29 mouse cellular contexts compared by ENCODE assay signal in the genomic region with DNA sequence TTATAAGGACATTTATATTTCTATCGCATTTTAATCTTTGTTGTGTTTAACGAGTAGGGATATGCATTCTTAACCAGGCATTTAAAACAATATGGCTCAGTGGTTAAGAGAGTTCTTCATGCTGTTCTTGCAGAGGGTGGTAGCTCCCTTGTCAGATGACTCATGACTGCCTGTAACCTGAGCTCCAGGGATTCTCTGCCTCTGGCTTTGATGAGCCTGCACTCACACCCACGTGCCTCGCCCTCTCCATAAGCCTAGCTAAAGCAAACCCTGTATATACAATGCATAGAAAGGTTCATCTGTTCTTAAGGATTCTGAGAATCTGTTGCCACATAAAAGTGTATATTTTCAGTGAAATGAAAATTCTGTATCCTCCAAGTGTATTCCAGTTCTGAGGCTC. TPM values are rescaled to one million over a fixed set of nuclear protein-coding genes. Genes with fewer than 3 reads are reported as not detected.
DNase-seq lines count a peak whose midpoint lies in the region; ATAC-seq and TF ChIP-seq lines count a peak whose summit lies in the region.
"Had no signal": no experiment of that assay in that cellular context is flagged by ENCODE, and none has a peak within 500 bp of the region (broad histone marks: within the 10 kb centered on the region; RNA-seq: fewer than 3 reads in every experiment).

No protein-coding gene starts in this region.

- peak; percentile 53; the same call in 1 of the 2 replicates for TF ChIP-seq EP300 in ES-Bruce4 (IDR thresholded peaks at IDR 0.05; ENCODE audit: insufficient read depth, low read depth, low read length)

- no peak overlapping the region for H3K4me3 ChIP-seq in kidney, embryonic 15.5 days (replicated peaks)
- no peak overlapping the region for H3K4me3 ChIP-seq in ES-Bruce4 (ENCODE audit: low read depth, low read length)
- no peak overlapping the region for H3K4me3 ChIP-seq in forebrain, embryonic 14.5 days (ENCODE audit: low read depth, low read length)
- no peak overlapping the region for H3K4me3 ChIP-seq in midbrain, embryonic 11.5 days (ENCODE audit: low read depth, low read length)
- H3K4me3 ChIP-seq: forebrain, embryonic 10.5 days; heart, adult 2 months; layer of hippocampus, adult 2 months; limb, embryonic 10.5 days; midbrain, embryonic 12.5 days had no signal

- no peak overlapping the region for H3K27ac ChIP-seq in kidney, embryonic 15.5 days
- no peak overlapping the region for H3K27ac ChIP-seq in ES-Bruce4 (ENCODE audit: insufficient read depth, low read length)
- no peak overlapping the region for H3K27ac ChIP-seq in forebrain, embryonic 14.5 days (ENCODE audit: low read depth, low read length)
- no peak overlapping the region for H3K27ac ChIP-seq in midbrain, embryonic 11.5 days (ENCODE audit: low read depth, low read length)
- H3K27ac ChIP-seq: forebrain, embryonic 10.5 days; heart, adult 2 months; hindbrain, embryonic 14.5 days; layer of hippocampus, adult 2 months; limb, embryonic 10.5 days; midbrain, embryonic 12.5 days had no signal

- H3K27me3 ChIP-seq in kidney, embryonic 15.5 days: no peaks in the 10 kb centered on the region
- H3K27me3 ChIP-seq in ES-Bruce4 (ENCODE audit: control insufficient read depth, insufficient read depth, low read length, poor library complexity, severe bottlenecking): no peaks in the 10 kb centered on the region
- no peaks in the 10 kb centered on the region for H3K27me3 ChIP-seq in forebrain, embryonic 14.5 days (replicated peaks; ENCODE audit: control insufficient read depth, insufficient read depth, low read length)
- no peaks in the 10 kb centered on the region for H3K27me3 ChIP-seq in midbrain, embryonic 11.5 days (ENCODE audit: control insufficient read depth, insufficient read depth, low read length)
- H3K27me3 ChIP-seq: midbrain, embryonic 12.5 days had no signal

- WGBS in kidney, embryonic 15.5 days: 49% methylated on average over 4 of the region's 4 CpGs
- WGBS in forebrain, embryonic 14.5 days: 84% methylated on average over 4 of the region's 4 CpGs
- WGBS in midbrain, embryonic 11.5 days: 82% methylated on average over 4 of the region's 4 CpGs

- no peaks in the 10 kb centered on the region for H3K4me1 ChIP-seq in kidney, embryonic 15.5 days
- no peaks in the 10 kb centered on the region for H3K4me1 ChIP-seq in ES-Bruce4 (ENCODE audit: control insufficient read depth, insufficient read depth, low read length)
- H3K4me1 ChIP-seq in forebrain, embryonic 14.5 days (ENCODE audit: control insufficient read depth, insufficient read depth, low read length): no peaks in the 10 kb centered on the region
- H3K4me1 ChIP-seq in midbrain, embryonic 11.5 days (ENCODE audit: control insufficient read depth, insufficient read depth, low read length): no peaks in the 10 kb centered on the region
- H3K4me1 ChIP-seq: forebrain, embryonic 10.5 days; limb, embryonic 10.5 days; midbrain, embryonic 12.5 days had no signal

- TF ChIP-seq POLR2A in ES-Bruce4 (IDR thresholded peaks at IDR 0.05; ENCODE audit: insufficient read depth, low read length): no peak

- no peak for TF ChIP-seq CTCF in ES-Bruce4 (IDR thresholded peaks at IDR 0.05; ENCODE audit: low read depth, low read length)

- no peaks in the 10 kb centered on the region for H3K9me3 ChIP-seq in kidney, embryonic 15.5 days (replicated peaks)
- H3K9me3 ChIP-seq in ES-Bruce4 (replicated peaks; ENCODE audit: control insufficient read depth, insufficient read depth, low read length, poor library complexity, severe bottlenecking): no peaks in the 10 kb centered on the region
- H3K9me3 ChIP-seq in forebrain, embryonic 14.5 days (replicated peaks; ENCODE audit: control insufficient read depth, low read length): no peaks in the 10 kb centered on the region
- no peaks in the 10 kb centered on the region for H3K9me3 ChIP-seq in midbrain, embryonic 11.5 days (ENCODE audit: control insufficient read depth, low read length)
- H3K9me3 ChIP-seq: forebrain, embryonic 10.5 days; limb, embryonic 10.5 days; midbrain, embryonic 12.5 days had no signal

- peak; percentile 43; the same call in 1 of the 2 replicates for ATAC-seq in kidney, embryonic 15.5 days (replicated peaks; ENCODE audit: low FRiP score)
- no peak for ATAC-seq in forebrain, embryonic 14.5 days
- ATAC-seq in midbrain, embryonic 11.5 days (ENCODE audit: low FRiP score): no peak
- ATAC-seq: forebrain, postnatal 0 days; lung, postnatal 0 days had no signal

- no peak overlapping the region for H3K9ac ChIP-seq in kidney, embryonic 15.5 days
- no peak overlapping the region for H3K9ac ChIP-seq in ES-Bruce4 (ENCODE audit: low read depth, poor library complexity, severe bottlenecking)
- no peak overlapping the region for H3K9ac ChIP-seq in forebrain, embryonic 14.5 days (ENCODE audit: low read length)
- no peak overlapping the region for H3K9ac ChIP-seq in midbrain, embryonic 11.5 days (ENCODE audit: low read length)
- H3K9ac ChIP-seq: forebrain, postnatal 0 days; hindbrain, embryonic 14.5 days; midbrain, embryonic 12.5 days had no signal

- H3K36me3 ChIP-seq in kidney, embryonic 15.5 days: peaks cover 36% of the 10 kb centered on the region
- H3K36me3 ChIP-seq in ES-Bruce4 (ENCODE audit: control insufficient read depth, insufficient read depth, low read length, poor library complexity, severe bottlenecking): no peaks in the 10 kb centered on the region
- peaks cover 39% of the 10 kb centered on the region for H3K36me3 ChIP-seq in forebrain, embryonic 14.5 days (ENCODE audit: control insufficient read depth, insufficient read depth, low read length)
- H3K36me3 ChIP-seq in midbrain, embryonic 11.5 days (ENCODE audit: control insufficient read depth, insufficient read depth, low read length): peaks cover 2% of the 10 kb centered on the region; the same call in 1 of the 2 replicates

- no peak for DNase-seq in kidney, postnatal 25 days
- DNase-seq in R1 (ENCODE audit: low read depth, low spot score): peak; percentile 46
- no peak for DNase-seq in forebrain, embryonic 14.5 days (ENCODE audit: low spot score)
- DNase-seq in midbrain, embryonic 11.5 days (ENCODE audit: low spot score, missing footprints): no peak
- no peak for DNase-seq in thymus, postnatal 10 days (ENCODE audit: low spot score in 2 of 2)
- DNase-seq: adrenal gland, postnatal 14 days; cerebellum, adult 9-10 months; forebrain, postnatal 0 days; gastrocnemius, postnatal 14 days; heart, adult 2 months; kidney, adult 8-10 months; liver; thymus, adult 2 months had no signal

- no peak overlapping the region for H3K4me2 ChIP-seq in kidney, embryonic 15.5 days
- no peak overlapping the region for H3K4me2 ChIP-seq in forebrain, embryonic 14.5 days (ENCODE audit: low read length)
- H3K4me2 ChIP-seq in midbrain, embryonic 11.5 days: no peak overlapping the region
- H3K4me2 ChIP-seq: hindbrain, embryonic 14.5 days; midbrain, embryonic 12.5 days had no signal

RNA-seq across cellular contexts. Expression of a gene that starts 6.2 kb away (rescaled TPM):
- polyA plus RNA-seq in kidney, embryonic 15.5 days (2015; fragmentation: Nextera tagmentation; extraction: Ambion mirVana): 0.26 TPM in 2 replicates
- 1.5 and 1.6 TPM in 2 replicates for polyA plus RNA-seq in ES-Bruce4 (2011; ENCODE audit: insufficient read depth, insufficient read length, low read depth, missing spikeins)
- polyA plus RNA-seq in forebrain, embryonic 14.5 days (2014; fragmentation: Nextera tagmentation; extraction: Ambion mirVana): 0.33 and 0.36 TPM in 2 replicates
- 0.15 and 0.31 TPM in 2 replicates for polyA plus RNA-seq in midbrain, embryonic 11.5 days (2014; fragmentation: Nextera tagmentation; extraction: Ambion mirVana)

RNA-seq across cellular contexts. Expression of a gene that starts 31.2 kb away (rescaled TPM):
- polyA plus RNA-seq in kidney, embryonic 15.5 days (2015; fragmentation: Nextera tagmentation; extraction: Ambion mirVana): 38.5 and 39.4 TPM in 2 replicates
- polyA plus RNA-seq in ES-Bruce4 (2011; ENCODE audit: insufficient read depth, insufficient read length, low read depth, missing spikeins): 47.7 and 50.4 TPM in 2 replicates
- 45.5 and 59.7 TPM in 2 replicates for polyA plus RNA-seq in forebrain, embryonic 14.5 days (2014; fragmentation: Nextera tagmentation; extraction: Ambion mirVana)
- polyA plus RNA-seq in midbrain, embryonic 11.5 days (2014; fragmentation: Nextera tagmentation; extraction: Ambion mirVana): 68.3 and 72.9 TPM in 2 replicates

RNA-seq across cellular contexts. Expression of a gene that starts 39.4 kb away (rescaled TPM):
- polyA plus RNA-seq in kidney, embryonic 15.5 days (2015; fragmentation: Nextera tagmentation; extraction: Ambion mirVana): 6.7 and 6.8 TPM in 2 replicates
- 2.8 and 4.9 TPM in 2 replicates for polyA plus RNA-seq in ES-Bruce4 (2011; ENCODE audit: insufficient read depth, insufficient read length, low read depth, missing spikeins)
- 0.63 and 1.1 TPM in 2 replicates for polyA plus RNA-seq in forebrain, embryonic 14.5 days (2014; fragmentation: Nextera tagmentation; extraction: Ambion mirVana)
- polyA plus RNA-seq in midbrain, embryonic 11.5 days (2014; fragmentation: Nextera tagmentation; extraction: Ambion mirVana): 0.61 and 2.0 TPM in 2 replicates

RNA-seq across cellular contexts. Expression of a gene that starts 54.5 kb away (rescaled TPM):
- 54.7 and 60.8 TPM in 2 replicates for polyA plus RNA-seq in kidney, embryonic 15.5 days (2015; fragmentation: Nextera tagmentation; extraction: Ambion mirVana)
- 68.5 and 78.6 TPM in 2 replicates for polyA plus RNA-seq in ES-Bruce4 (2011; ENCODE audit: insufficient read depth, insufficient read length, low read depth, missing spikeins)
- polyA plus RNA-seq in forebrain, embryonic 14.5 days (2014; fragmentation: Nextera tagmentation; extraction: Ambion mirVana): 16.8 and 19.6 TPM in 2 replicates
- polyA plus RNA-seq in midbrain, embryonic 11.5 days (2014; fragmentation: Nextera tagmentation; extraction: Ambion mirVana): 9.0 and 11.4 TPM in 2 replicates

RNA-seq across cellular contexts. Expression of a gene that starts 56.7 kb away (rescaled TPM):
- not detected in 2 replicates for polyA plus RNA-seq in kidney, embryonic 15.5 days (2015; fragmentation: Nextera tagmentation; extraction: Ambion mirVana)
- 0.46 TPM in 1 of 2 replicates, not detected in the other for polyA plus RNA-seq in ES-Bruce4 (2011; ENCODE audit: insufficient read depth, insufficient read length, low read depth, missing spikeins)
- not detected in 2 replicates for polyA plus RNA-seq in forebrain, embryonic 14.5 days (2014; fragmentation: Nextera tagmentation; extraction: Ambion mirVana)
- not detected in 2 replicates for polyA plus RNA-seq in midbrain, embryonic 11.5 days (2014; fragmentation: Nextera tagmentation; extraction: Ambion mirVana)
- polyA plus RNA-seq: brain, embryonic 14.5 days; forebrain, embryonic 10.5 days; forebrain, postnatal 0 days; heart, embryonic 14.5 days; hindbrain, embryonic 14.5 days; intestine, embryonic 14.5 days; limb, embryonic 10.5 days; liver, embryonic 16.5 days; lung, postnatal 0 days; midbrain, embryonic 12.5 days; neural tube, embryonic 11.5 days; small intestine, adult 2 months; stomach, embryonic 16.5 days; thymus, adult 2 months; urinary bladder, adult 2 months had no signal
